Mouse (Mus musculus) spleen, postnatal 4 days (tissue): ENCODE measurements around the gene Nek4.

Experiments
- DNase-seq, 2 experiments: peaks; one replicate each; pipeline ENCODE4 v3.0.0; 2022; ENCODE audit warnings: low spot score in 2 of 2

Gene Nek4

GRCm38 (mm10) chr14:30960366-30960765 lies 9.2 kb downstream of the Nek4 start:
- DNase-seq, result no peak

GRCm38 (mm10) chr14:30974204-30974603 lies 23.0 kb downstream of the Nek4 start:
- no peak for DNase-seq

GRCm38 (mm10) chr14:30976222-30976621 lies 25.0 kb downstream of the Nek4 start:
- DNase-seq, result no peak

GRCm38 (mm10) chr14:30996417-30996816 lies 45.2 kb downstream of the Nek4 start:
- DNase-seq, result no peak

- DNase-seq, result no peak
Measured at GRCm38 (mm10) chr14:31000356-31000755, 49.2 kb downstream of the Nek4 start.

GRCm38 (mm10) chr14:31000816-31001306 lies 49.7 kb downstream of the Nek4 start:
- no peak for DNase-seq

- peak; percentile 83 to 93 for DNase-seq
Measured at GRCm38 (mm10) chr14:31001307-31002205, 50.4 kb downstream of the Nek4 start, which contains the start of the genes Glt8d1 and Spcs1. TSS of gene Glt8d1 (plus strand) at chr14:31001400. TSS of gene Spcs1 (minus strand) at chr14:31001672.

GRCm38 (mm10) chr14:31004527-31004926 lies 53.4 kb downstream of the Nek4 start:
- no peak for DNase-seq

- no peak for DNase-seq
Measured at GRCm38 (mm10) chr14:31006779-31007178, 55.6 kb downstream of the Nek4 start.

GRCm38 (mm10) chr14:31011588-31011987 lies 60.4 kb downstream of the Nek4 start:
- no peak for DNase-seq

- no peak for DNase-seq
Measured at GRCm38 (mm10) chr14:31013928-31014327, 62.8 kb downstream of the Nek4 start.

GRCm38 (mm10) chr14:31016063-31016462 lies 64.9 kb downstream of the Nek4 start:
- no peak for DNase-seq

GRCm38 (mm10) chr14:31017854-31018253 lies 66.7 kb downstream of the Nek4 start:
- no peak for DNase-seq

GRCm38 (mm10) chr14:31018860-31019291 lies 67.7 kb downstream of the Nek4 start, which contains the start of the genes Pbrm1 and Gnl3:
TSS of gene Pbrm1 (plus strand) at chr14:31019138.
TSS of gene Gnl3 (minus strand) at chr14:31019152.
- DNase-seq, result peak; percentile 97 to 99

- peak; percentile 83 to 91 for DNase-seq
Measured at GRCm38 (mm10) chr14:31019331-31020205, 68.4 kb downstream of the Nek4 start.

GRCm38 (mm10) chr14:31022579-31022978 lies 71.4 kb downstream of the Nek4 start:
- DNase-seq, result no peak

- peak in 1 of 2 experiments; percentile 67 for DNase-seq
Measured at GRCm38 (mm10) chr14:31025785-31026184, 74.6 kb downstream of the Nek4 start.
